Mouse (Mus musculus): ENCODE data around the gene Sema6d.

GRCm38 (mm10) chr2:124684481-124684901, 594.7 kb downstream of the Sema6d start:
- no peak for TF ChIP-seq POLR2A (IDR thresholded peaks at IDR 0.05; ENCODE audit: insufficient read depth, low read length)
- no peak for TF ChIP-seq EP300 (IDR thresholded peaks at IDR 0.05; ENCODE audit: insufficient read depth, low read depth, low read length)

All from ES-Bruce4 (cell line).